Mouse (Mus musculus) forebrain, embryonic 14.5 days (tissue): Measurements from ENCODE around the gene Fmo2. TPM values are rescaled to one million over a fixed set of nuclear protein-coding genes. Genes with fewer than 3 reads are reported as not detected.

Source experiments
- ATAC-seq: fragments of 200-750 bp; cut with Nextera tagmentation; 2 replicates; pipeline ENCODE4 v1.8.0; 2017; ENCODE audit warnings: mild to moderate bottlenecking, moderate library complexity
- DNase-seq: peaks from one replicate; pipeline ENCODE4 v3.0.0-alpha.2; 2015; ENCODE audit warnings: low spot score
- H3K27ac ChIP-seq: fragments of 300-500 bp; sonication (generic); 2 replicates; pipeline ENCODE4 v1.5.1; 2014; ENCODE audit warnings: low read depth, mild to moderate bottlenecking, control low read depth, low read length, moderate library complexity
- H3K27me3 ChIP-seq: fragments of 300-500 bp; sonication (generic); replicated peaks from 2 replicates; pipeline ENCODE4 v1.6.1; 2014; ENCODE audit warnings: low read length, control low read depth, mixed read lengths; ENCODE audit not compliant: control insufficient read depth, insufficient read depth
- H3K36me3 ChIP-seq: fragments of 300-500 bp; sonication (generic); 2 replicates; pipeline ENCODE4 v1.6.1; 2014; ENCODE audit warnings: low read length, control low read depth; ENCODE audit not compliant: control insufficient read depth, insufficient read depth
- H3K4me1 ChIP-seq: fragments of 300-500 bp; sonication (generic); 2 replicates; pipeline ENCODE4 v1.6.1; 2014; ENCODE audit warnings: antibody characterized with exemption, low read length, control low read depth; ENCODE audit not compliant: control insufficient read depth, insufficient read depth
- H3K4me2 ChIP-seq: fragments of 300-500 bp; sonication (generic); 2 replicates; pipeline ENCODE4 v1.6.1; 2014; ENCODE audit warnings: mild to moderate bottlenecking, control low read depth, low read length
- H3K4me3 ChIP-seq: fragments of 300-500 bp; sonication (generic); 2 replicates; pipeline ENCODE4 v1.5.1; 2014; ENCODE audit warnings: low read depth, low read length, control low read depth
- H3K9ac ChIP-seq: fragments of 300-500 bp; sonication (generic); 2 replicates; pipeline ENCODE4 v1.6.1; 2014; ENCODE audit warnings: mild to moderate bottlenecking, low read length, control low read depth, moderate library complexity
- H3K9me3 ChIP-seq: fragments of 300-500 bp; sonication (generic); replicated peaks from 2 replicates; pipeline ENCODE4 v1.6.1; 2016; ENCODE audit warnings: low read length, control low read depth, mixed read lengths; ENCODE audit not compliant: control insufficient read depth
- WGBS: fragments of 180-500 bp; shearing (Covaris S2); extraction: QIAGEN DNeasy Blood & Tissue Kit; methylation state at CpG from one replicate; pipeline ENCODE4 v1.1.7; 2014; 5-methylcytosine and 5-hydroxymethylcytosine counted together
- polyA plus RNA-seq: library from polyadenylated mRNA; unstranded; fragments of >200 nt; fragmentation: Nextera tagmentation; extraction: Ambion mirVana; gene quantifications from 2 replicates; pipeline ENCODE4 v1.2.1, GENCODE M21; 2014

Fmo2 gene
- polyA plus RNA-seq, 1 experiment from 2014 or later = 0.06 TPM

DNA sequence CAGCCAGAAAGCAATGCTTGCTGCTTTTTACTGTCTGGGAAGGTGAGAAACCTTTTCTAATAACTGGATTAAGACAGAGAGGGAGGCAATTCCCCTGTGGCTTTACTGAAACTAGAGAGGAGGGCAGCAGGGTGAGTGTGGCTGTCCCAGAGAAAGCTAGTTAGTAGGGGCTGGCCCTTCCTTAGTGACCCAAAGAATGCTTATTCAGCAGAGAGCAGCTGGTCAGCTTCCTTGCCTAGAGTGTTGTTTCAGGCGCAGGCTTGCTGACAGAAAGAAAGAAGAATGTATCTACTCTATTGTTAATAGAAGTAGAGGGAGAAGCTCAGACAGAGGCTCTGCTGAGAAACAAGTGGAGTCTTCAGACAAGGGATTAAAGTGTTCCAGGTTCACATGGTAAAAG, 36.2 kb downstream of the Fmo2 start:
- Histone ChIP-seq H3K9ac (no peak overlapping the region), H3K27ac (no peak overlapping the region), H3K4me2 (no peak overlapping the region), H3K27me3 (no peaks in the 10 kb centered on the region), H3K36me3 (no peaks in the 10 kb centered on the region), H3K4me3 (no peak overlapping the region), H3K9me3 (no peaks in the 10 kb centered on the region), H3K4me1 (no peaks in the 10 kb centered on the region)
- no peak for DNase-seq
- WGBS = 31% methylated on average over 1 of the region's 1 CpGs
- ATAC-seq = no peak

GRCm38 (mm10) chr1:162859996-162860605, 38.4 kb downstream of the Fmo2 start:
- Histone ChIP-seq H3K9me3 (no peaks in the 10 kb centered on the region), H3K4me1 (no peaks in the 10 kb centered on the region), H3K4me2 (no peak overlapping the region), H3K27ac (no peak overlapping the region), H3K27me3 (no peaks in the 10 kb centered on the region), H3K36me3 (no peaks in the 10 kb centered on the region), H3K9ac (no peak overlapping the region), H3K4me3 (no peak overlapping the region)
- WGBS = 78% methylated on average over 9 of the region's 9 CpGs
- peak; percentile 12 for DNase-seq
- 0 out of 2 replicates have a peak, but pooled peaks have one; percentile 13 for ATAC-seq

DNA sequence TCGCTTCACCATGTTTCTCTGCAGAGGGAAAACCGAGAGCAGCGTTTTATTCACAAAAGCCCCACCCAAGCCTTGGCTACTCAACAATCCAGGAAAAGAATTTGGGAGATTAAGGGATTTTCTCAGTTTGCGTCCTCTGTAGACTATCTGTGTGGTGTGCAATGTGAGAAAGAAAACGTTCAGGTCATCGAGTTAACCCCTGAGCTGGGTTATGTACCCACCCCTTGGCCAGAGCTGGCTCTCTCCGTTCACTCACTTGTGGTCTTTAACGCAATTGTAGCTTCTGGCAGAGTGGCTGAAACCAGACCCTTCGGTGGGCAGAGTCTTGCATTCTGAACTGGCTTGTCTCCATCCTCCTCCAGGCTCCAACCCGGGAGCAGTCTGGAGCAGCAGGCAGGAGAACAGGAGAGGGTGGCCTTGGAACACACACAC, 39.0 kb downstream of the Fmo2 start:
- Histone ChIP-seq H3K36me3 (no peaks in the 10 kb centered on the region), H3K9me3 (no peaks in the 10 kb centered on the region), H3K4me2 (peak overlapping the region; percentile 38; the same call in 1 of the 2 replicates), H3K27me3 (no peaks in the 10 kb centered on the region), H3K4me1 (no peaks in the 10 kb centered on the region), H3K27ac (0 out of 2 replicates have a peak overlapping the region, but pooled peaks have one; percentile 14), H3K9ac (no peak overlapping the region), H3K4me3 (no peak overlapping the region)
- WGBS = 34% methylated on average over 10 of the region's 10 CpGs
- ATAC-seq = 0 out of 2 replicates have a peak, but pooled peaks have one; percentile 27
- peak; percentile 27 for DNase-seq

GRCm38 (mm10) chr1:162858748-162859130, 39.8 kb downstream of the Fmo2 start:
- ATAC-seq (peak; percentile 52), DNase-seq (peak; percentile 41)
- H3K27ac ChIP-seq = peak overlapping the region; percentile 23; the same call in 1 of the 2 replicates
- H3K9ac ChIP-seq = peak overlapping the region; percentile 40; the same call in 1 of the 2 replicates
- no peaks in the 10 kb centered on the region for H3K9me3 ChIP-seq
- H3K36me3 ChIP-seq = no peaks in the 10 kb centered on the region
- H3K4me2 ChIP-seq = peak overlapping the region; percentile 38
- H3K27me3 ChIP-seq = no peaks in the 10 kb centered on the region
- no peaks in the 10 kb centered on the region for H3K4me1 ChIP-seq
- WGBS = 51% methylated on average over 12 of the region's 12 CpGs
- H3K4me3 ChIP-seq = no peak overlapping the region

DNA sequence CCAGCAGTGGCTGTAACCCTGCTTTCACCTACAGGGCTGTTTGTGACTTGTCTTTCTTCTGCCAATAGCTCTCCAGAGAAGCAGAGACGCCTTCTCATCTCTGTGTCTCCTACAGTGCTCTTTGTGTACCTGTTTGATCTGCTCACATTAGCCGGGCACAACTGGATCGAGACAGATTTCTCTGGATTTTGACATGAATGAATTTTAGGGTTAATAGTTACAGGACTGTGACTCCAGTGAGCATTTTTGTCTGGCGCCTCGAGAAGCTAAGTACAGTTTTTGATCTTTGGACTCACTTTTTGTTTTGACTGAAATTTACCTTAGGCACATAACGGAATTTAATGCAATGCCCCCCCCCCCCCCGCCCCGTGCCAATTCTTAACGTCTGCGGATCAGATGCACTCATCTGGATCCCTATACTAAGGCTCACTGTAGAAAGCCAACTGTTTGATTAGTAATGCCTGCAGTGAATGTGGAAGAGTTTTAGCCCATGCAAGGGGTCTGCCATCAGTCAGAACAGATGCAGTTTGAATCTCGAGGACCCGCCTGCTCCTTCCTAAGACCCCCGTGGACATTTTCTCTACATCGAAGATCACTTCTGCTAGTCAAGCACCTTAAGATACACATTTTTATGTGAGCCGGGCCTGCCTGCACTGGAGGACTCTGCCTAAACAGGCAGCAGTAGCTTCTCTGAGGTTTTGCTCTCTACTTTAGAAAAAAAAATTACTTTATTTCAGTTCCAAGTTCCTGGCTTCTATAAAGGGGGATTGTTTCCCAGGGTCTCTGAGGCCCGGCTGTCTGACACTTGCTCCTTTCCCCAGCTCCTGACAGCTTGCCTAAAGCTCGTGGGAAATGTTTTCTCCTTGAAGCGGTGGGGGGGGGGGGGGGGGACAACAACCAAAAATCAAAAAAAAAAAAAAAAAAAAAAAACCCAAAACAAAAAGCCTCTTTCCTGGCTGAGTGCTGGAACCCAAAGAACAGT, 40.5 kb downstream of the Fmo2 start:
- Histone ChIP-seq H3K27ac (no peak overlapping the region; the same call in 1 of the 2 replicates), H3K4me1 (no peaks in the 10 kb centered on the region), H3K4me2 (peak overlapping the region; percentile 38), H3K27me3 (no peaks in the 10 kb centered on the region), H3K4me3 (no peak overlapping the region), H3K36me3 (no peaks in the 10 kb centered on the region), H3K9me3 (no peaks in the 10 kb centered on the region), H3K9ac (peak overlapping the region; percentile 40; the same call in 1 of the 2 replicates)
- WGBS = 54% methylated on average over 18 of the region's 18 CpGs
- DNase-seq = peak; percentile 47
- ATAC-seq = peak; percentile 37; the same call in 1 of the 2 replicates

DNA sequence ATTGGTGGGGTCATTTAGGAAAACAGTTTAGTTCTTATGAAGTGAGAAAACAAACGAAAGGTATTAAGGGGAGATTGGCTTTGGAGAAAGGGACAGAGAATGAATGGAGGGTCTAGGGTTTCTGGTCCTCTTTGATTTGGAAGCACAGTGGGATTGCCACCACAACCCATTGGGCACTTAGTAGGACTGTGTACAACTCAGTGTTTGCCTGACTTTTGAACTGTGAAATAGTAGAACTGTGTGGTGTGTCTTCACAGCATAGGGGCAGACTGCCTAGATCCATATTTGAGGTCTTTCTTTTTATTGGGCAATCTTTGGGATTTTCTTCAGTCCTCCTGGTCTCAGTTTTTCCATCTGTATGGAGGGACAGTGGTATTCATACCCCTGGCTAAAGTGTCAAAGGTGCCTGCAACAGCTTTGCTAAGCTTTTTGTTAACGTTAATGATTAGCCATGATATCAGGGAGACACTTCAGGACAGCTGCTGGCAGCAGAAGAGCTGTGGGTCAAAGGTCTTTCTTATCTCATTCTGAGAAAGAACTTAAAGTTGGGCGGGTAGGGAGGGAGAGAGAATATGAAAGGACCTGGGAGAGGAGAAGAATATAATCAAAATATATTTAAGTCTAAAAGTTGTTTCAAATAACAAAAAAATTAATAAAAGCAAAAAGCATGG, 44.6 kb downstream of the Fmo2 start:
- WGBS = 76% methylated on average over 3 of the region's 3 CpGs
- Histone ChIP-seq H3K9ac (no peak overlapping the region), H3K9me3 (no peaks in the 10 kb centered on the region), H3K27ac (no peak overlapping the region), H3K27me3 (no peaks in the 10 kb centered on the region), H3K4me3 (no peak overlapping the region), H3K36me3 (no peaks in the 10 kb centered on the region), H3K4me2 (no peak overlapping the region), H3K4me1 (no peaks in the 10 kb centered on the region)
- ATAC-seq = no peak
- DNase-seq = no peak

DNA sequence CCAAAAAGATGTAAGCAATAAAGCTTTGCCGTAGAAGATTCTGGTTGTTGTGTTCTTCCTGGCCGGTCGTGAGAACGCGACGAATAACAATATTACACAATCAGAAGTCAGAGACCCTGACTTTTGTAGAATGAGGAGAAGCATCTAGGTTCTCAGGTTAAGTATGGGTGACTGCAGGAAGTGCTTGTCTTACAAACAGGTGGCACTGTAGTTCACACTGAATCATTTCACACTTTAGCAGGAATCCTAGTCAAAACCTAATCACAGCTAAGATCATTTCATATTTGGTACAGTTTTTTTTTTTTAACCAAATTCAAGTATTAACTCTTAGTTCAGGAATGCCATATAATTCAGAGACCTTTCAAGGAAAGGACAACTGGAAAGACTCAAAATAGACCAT, 51.0 kb downstream of the Fmo2 start:
- over 99% methylated on average over 6 of the region's 6 CpGs for WGBS
- ATAC-seq = no peak
- Histone ChIP-seq H3K27ac (no peak overlapping the region), H3K36me3 (no peaks in the 10 kb centered on the region), H3K4me3 (no peak overlapping the region), H3K9me3 (no peaks in the 10 kb centered on the region), H3K27me3 (no peaks in the 10 kb centered on the region), H3K9ac (no peak overlapping the region), H3K4me2 (no peak overlapping the region), H3K4me1 (no peaks in the 10 kb centered on the region)
- DNase-seq = no peak

GRCm38 (mm10) chr1:162840211-162840610, 58.3 kb downstream of the Fmo2 start:
- H3K27ac ChIP-seq = no peak overlapping the region
- no peaks in the 10 kb centered on the region for H3K36me3 ChIP-seq
- H3K4me3 ChIP-seq = no peak overlapping the region
- no peaks in the 10 kb centered on the region for H3K27me3 ChIP-seq
- H3K9ac ChIP-seq = no peak overlapping the region
- H3K4me1 ChIP-seq = no peaks in the 10 kb centered on the region
- no peak for DNase-seq
- H3K9me3 ChIP-seq = no peaks in the 10 kb centered on the region
- no peak for ATAC-seq
- no peak overlapping the region for H3K4me2 ChIP-seq
- WGBS = 94% methylated on average over 9 of the region's 9 CpGs
